Mouse (Mus musculus) kidney, postnatal 25 days (tissue): Measurements from ENCODE around the gene Nlrp3.
A peak's percentile ranks its signal among the peaks of the same experiment; 100 is the strongest.
"Not testable (repeated sequence)": the region's sequence is repeated elsewhere in the genome, so short reads cannot be mapped to it uniquely, and the experiment has no call there.

ENCODE experiments used
- DNase-seq, 2 experiments: peaks; one replicate each; pipeline ENCODE4 v3.0.0; 2021; ENCODE audit warnings: mixed read lengths in 2 of 2

Gene Nlrp3

GRCm38 (mm10) chr11:59537218-59538130, 3.9 kb upstream of the Nlrp3 start:
- peak in 1 of 2 experiments; percentile 51 for DNase-seq

DNA sequence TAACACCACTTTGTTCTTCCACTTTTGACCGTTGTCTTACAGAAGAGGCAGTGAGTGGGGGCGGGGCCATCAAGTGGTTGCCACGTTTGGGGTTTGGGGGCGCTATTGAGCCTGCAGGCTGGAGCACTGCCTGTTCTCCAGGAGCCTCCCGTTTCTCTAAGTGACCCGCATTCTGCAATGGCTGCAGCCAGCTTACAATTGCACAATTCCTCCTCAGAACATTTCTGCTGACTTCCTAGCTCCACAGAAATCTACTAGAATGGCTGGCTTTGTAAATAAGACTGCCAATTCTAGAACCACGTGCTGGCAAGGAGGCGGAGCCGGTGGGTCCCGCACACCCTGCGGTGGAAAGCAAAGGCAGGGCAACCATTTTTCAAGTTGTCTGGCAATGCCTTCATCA, 3.0 kb upstream of the Nlrp3 start:
- peak; percentile 67 to 71 for DNase-seq

- DNase-seq, result no peak
These were observed 1.2 kb upstream of the Nlrp3 start for GRCm38 (mm10) chr11:59540123-59540522.

DNA sequence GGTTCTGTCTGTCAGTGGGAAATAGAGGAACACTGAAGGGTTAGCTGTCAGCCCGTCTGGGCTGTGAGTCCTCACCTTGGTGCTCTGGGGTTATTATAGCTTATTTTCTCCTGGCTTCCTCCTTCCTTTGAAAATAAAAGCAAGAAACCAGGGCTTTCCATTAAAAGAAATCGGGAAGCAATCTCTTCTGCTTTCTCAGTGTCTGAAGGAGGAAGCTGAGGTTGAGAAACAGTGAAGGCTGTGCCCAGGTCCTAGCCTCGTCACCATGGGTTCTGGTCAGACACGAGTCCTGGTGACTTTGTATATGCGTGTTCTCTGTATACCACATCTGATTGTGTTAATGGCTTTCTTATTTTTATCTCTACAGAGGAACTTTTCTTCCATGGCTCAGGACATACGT, 1.1 kb downstream of the Nlrp3 start:
- no peak for DNase-seq

GRCm38 (mm10) chr11:59543376-59543775, 2.0 kb downstream of the Nlrp3 start:
- no peak for DNase-seq

- no peak for DNase-seq
These were observed 2.6 kb downstream of the Nlrp3 start for GRCm38 (mm10) chr11:59544005-59544404.

GRCm38 (mm10) chr11:59554127-59554526, 12.8 kb downstream of the Nlrp3 start:
- no peak for DNase-seq

DNA sequence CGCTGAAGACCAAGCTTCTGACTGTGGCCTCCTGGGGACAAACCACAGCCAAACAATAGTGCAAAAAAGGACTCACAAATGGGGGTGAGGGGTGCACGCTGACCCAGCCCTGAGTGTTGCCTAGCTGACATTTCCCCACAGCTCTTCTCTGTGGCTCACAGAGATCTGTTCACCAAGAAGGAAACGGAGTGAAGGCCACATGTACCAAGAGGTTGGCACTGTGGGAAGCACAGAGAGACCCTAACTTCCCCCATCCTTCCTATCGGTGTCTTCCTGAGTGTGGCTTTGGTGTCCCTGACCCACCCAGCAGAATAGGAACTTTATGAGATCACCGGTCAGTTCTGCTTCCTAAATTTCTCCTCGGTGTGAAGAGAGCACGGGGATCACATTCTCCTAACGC, 13.2 kb downstream of the Nlrp3 start:
- no peak for DNase-seq

- DNase-seq, result no peak
These were observed 19.5 kb downstream of the Nlrp3 start for GRCm38 (mm10) chr11:59560906-59561305.

DNA sequence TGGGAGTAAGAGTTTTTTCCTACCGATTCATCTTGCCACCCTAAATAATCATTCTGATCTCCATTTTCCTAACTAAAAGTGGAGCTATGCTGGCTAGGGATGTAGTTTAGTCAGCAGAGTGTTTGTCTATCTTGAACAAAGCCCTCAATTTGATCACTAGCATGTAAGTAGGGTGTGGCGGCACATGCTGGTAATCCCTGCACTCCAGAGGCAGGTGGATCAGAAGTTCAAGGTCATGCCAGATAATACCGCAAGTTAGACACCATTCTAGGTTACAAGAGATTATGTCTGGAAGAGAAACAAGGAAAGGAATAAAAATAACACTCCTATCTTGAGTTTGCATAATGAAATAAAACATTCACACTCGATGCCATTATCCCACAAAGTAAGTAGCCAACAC, 21.0 kb downstream of the Nlrp3 start:
- DNase-seq, result no peak

DNA sequence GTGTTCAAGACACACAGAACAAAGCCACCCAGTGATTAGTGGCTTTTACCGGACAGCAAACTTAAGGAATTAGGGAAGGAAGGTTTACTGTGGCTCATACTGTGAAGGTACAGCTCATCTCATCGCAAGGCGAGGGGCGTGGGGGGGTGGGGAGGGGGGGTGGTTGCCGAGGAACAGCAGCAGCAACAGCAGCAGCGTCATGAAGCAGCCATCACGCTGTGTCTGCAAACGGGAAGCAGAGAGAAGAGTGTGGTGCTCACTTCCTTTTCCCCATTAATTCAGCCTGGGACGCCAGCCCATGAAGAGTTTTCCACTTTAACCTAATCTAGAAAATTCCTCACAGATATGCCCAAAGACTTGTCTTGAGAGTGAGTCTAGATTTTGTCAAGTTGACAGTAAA, 21.5 kb downstream of the Nlrp3 start:
- no peak for DNase-seq

- DNase-seq, result no peak
These were observed 27.9 kb downstream of the Nlrp3 start for GRCm38 (mm10) chr11:59569306-59569705.

- peak in 1 of 2 experiments; percentile 8 for DNase-seq
These were observed 34.4 kb downstream of the Nlrp3 start for GRCm38 (mm10) chr11:59575726-59576125.

- DNase-seq, result not testable (repeated sequence)
These were observed 34.8 kb downstream of the Nlrp3 start, which contains the start of gene Olfr222 for GRCm38 (mm10) chr11:59576135-59576534. Gene Olfr222, minus strand, starts transcription at chr11:59576235.

- peak in 1 of 2 experiments; percentile 37 for DNase-seq
These were observed 43.2 kb downstream of the Nlrp3 start for GRCm38 (mm10) chr11:59584539-59584938.

- DNase-seq, result no peak
These were observed 48.1 kb downstream of the Nlrp3 start for GRCm38 (mm10) chr11:59589496-59589895.

- no peak for DNase-seq
These were observed 51.8 kb downstream of the Nlrp3 start, which contains the start of gene Olfr223 for GRCm38 (mm10) chr11:59593189-59593588. Gene Olfr223, minus strand, starts transcription at chr11:59593289.

GRCm38 (mm10) chr11:59596091-59596490, 54.7 kb downstream of the Nlrp3 start:
- DNase-seq, result no peak

GRCm38 (mm10) chr11:59596950-59597349, 55.6 kb downstream of the Nlrp3 start:
- DNase-seq, result no peak

DNA sequence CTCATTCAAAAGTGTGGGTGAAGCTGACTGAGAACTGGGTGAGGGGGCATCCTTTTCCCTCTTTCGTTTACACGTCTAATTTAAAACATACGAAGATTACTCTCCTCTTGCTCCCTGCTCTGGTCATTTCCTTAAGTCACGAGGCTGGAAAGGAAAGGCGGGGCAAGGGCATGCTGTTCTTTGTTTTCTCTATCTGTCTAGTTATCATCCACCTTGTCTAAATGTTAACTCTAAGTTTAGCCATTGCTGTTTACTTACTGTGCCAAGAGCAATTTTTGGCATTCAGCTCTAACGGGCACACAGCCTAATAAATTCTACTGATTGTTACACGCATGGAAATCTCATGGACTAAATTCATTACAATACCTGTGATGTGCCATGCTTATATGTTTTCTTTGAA, 57.8 kb downstream of the Nlrp3 start:
- no peak for DNase-seq

DNA sequence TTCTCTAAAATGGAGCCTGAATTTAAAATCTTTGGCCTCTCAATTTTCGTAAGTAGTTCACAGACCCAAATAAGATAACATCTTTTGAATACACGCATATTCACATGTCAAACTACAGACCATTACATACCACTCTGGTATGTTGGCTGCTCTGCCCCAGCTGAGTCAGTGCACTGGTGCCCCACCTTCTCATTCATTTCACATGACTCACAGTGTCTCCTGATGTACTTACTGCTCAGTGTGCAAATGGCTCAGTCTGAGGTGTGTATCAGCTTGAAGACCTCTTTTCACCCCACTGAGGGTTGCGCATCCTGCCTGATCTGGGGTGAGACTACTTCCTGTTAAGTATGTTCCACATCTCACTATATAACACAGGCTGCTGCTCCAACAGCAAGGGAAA, 59.5 kb downstream of the Nlrp3 start:
- no peak for DNase-seq

DNA sequence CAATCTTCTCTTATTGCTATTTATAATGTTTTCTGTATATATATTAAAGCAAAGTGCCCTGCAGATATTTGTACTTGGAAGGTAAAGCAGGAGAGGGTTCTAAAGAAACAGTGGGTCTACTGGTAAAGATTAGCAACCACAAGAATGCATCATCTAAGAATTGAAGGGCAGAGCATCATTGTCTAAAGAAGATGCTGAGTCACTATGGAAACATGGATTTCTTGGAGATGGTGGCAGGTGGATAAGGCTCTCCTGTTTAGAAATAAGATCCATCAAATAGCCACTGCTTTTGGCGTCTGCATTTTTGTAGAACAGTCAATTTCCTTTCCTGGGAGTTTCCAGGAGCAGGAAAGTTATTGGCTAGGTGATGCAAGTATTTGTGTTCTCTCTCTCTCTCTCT, 60.9 kb downstream of the Nlrp3 start:
- DNase-seq, result no peak

GRCm38 (mm10) chr11:59611646-59612045, 70.3 kb downstream of the Nlrp3 start:
- no peak for DNase-seq

GRCm38 (mm10) chr11:59614120-59614519, 72.8 kb downstream of the Nlrp3 start:
- DNase-seq, result peak in 1 of 2 experiments; percentile 40
